Mouse (Mus musculus): Measurements from ENCODE around the gene Ifnk. TPM values are rescaled to one million over a fixed set of nuclear protein-coding genes. Genes with fewer than 3 reads are reported as not detected.

Gene Ifnk
- total RNA-seq, 2 experiments from 2014 or later, result not detected

DNA sequence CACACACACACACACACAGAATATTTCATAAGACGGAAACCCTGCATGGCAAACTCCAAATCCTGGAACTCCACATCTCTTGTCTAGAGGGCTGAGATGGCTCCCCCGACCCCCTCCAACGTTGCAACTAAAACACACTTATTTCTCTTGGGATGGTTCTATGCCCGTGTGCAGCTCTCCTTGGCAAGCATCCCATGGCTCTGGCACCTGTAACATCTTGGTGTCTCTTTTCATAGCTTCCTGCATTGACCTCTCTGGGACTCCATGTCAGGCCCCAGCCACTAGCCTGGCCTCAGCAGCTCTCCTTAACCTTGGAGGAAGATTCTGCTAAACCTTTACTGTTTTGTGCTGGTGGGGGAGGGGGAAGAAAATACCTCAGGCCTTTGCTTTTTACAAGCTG is 16.1 kb upstream of the Ifnk start:
- ATAC-seq (replicated peaks; ENCODE audit: low FRiP score, low TSS enrichment, poor library complexity, severe bottlenecking), result no peak

DNA sequence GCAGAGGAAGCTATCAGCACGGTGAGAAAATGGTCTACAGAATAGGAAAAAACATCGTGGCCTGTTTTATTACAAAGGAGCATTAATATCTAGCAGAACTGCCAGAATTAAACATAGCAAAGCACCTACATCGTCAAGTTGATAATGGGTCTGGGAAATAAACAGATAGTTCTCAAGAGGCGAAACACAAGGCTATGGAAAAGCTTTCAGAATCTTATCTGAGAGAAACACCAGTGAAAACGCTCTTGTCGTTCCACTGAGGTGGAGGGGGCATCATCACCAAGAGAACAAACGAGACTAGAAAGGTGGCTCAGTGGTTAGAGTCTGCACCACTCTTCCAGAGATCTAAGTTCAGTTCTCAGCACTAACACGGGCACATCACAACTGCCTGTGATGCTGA is 14.9 kb upstream of the Ifnk start:
- ATAC-seq (replicated peaks; ENCODE audit: low FRiP score, low TSS enrichment, poor library complexity, severe bottlenecking), result peak; percentile 77

DNA sequence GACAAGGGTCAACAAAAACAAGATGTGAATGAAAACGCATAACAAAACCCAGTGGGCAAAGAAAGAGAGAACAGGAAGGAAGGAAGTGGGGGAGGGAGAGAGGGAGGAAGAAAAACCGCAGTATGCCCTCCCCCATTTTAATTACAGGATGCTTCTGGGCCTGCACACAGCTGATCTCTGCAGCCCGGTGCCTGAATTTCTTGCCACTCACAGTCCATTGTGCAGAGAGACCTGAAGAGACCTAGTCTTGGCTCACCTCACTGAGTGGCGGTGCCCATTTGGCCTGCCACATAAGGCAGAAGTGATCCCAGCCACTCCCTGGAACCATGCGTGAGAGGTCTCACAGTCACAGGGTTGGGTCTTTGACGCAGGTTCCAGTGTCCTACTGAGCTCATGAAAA is 13.8 kb upstream of the Ifnk start:
- no peak for ATAC-seq (replicated peaks; ENCODE audit: low FRiP score, low TSS enrichment, poor library complexity, severe bottlenecking)

DNA sequence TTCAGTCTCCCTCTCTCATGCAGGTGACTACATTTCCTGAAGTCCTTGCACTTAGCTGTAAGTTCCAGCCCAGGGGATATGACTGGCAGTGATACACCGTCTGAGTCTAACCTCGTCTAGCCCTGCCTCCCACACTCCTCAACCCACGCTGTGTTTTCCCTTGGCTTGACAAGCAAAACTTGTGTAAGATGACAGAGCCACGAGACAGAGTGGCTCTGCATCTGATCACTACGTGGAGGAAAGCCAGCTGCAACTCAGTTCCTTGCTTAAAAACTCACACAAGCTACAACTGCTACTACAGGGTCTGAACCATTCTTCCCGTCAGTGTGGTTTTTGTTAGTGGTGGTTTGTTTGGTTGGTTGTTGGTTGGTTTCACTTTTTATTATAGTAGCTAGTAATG is 11.5 kb upstream of the Ifnk start:
- ATAC-seq (replicated peaks; ENCODE audit: low FRiP score, low TSS enrichment, poor library complexity, severe bottlenecking), result peak; percentile 35; the same call in 1 of the 2 replicates

DNA sequence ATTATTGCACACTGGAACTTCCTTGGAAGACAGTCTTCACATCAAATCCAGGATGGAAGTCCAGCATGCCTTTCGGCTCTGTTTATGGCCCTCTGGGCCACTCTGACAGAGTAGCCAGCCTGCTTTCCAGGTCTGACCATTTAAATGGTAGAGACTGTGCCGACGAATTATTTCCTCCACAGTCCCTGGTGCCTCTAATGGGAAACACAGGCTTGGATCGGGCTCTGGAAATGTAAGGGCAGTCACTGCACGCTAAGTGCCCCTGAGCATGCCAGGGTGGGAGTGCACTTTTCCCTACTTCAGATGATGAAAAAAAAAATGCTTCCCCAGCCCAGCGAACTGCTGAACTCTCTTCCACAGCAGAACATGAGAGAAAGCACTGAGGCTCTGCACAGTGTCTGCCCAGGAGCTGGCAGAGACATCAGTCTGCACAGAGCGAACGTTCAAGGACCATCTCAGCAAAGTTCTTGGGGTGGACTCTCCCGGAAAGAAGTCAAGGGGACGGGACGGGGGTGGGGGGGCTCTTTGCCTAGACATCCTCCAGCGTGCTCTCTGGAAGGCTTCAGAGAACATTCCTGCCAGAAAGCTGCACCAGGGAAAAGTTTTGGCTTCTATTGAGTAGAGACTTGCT is 8.3 kb upstream of the Ifnk start:
- no peak for ATAC-seq (replicated peaks; ENCODE audit: low FRiP score, low TSS enrichment, poor library complexity, severe bottlenecking)

DNA sequence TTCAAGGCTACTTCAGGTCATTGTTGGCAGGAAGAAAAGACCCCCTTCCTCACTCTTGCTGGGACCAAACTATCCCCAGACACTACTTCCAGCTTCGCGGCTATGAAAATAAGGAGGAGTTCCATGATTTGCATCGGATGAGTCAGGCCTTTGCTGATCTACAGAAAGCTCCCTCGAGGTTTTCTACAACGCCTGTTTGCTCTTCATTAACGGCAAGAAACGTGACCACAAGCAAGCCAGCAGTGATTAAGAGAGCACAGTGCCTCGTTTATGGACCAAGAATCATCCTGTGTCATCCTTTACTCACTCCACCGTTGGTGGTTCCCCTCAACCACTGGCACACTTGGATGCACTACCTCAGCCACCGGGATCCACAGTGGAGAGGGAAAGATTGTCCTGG is 6.1 kb upstream of the Ifnk start:
- no peak for ATAC-seq (replicated peaks; ENCODE audit: low FRiP score, low TSS enrichment, poor library complexity, severe bottlenecking)

DNA sequence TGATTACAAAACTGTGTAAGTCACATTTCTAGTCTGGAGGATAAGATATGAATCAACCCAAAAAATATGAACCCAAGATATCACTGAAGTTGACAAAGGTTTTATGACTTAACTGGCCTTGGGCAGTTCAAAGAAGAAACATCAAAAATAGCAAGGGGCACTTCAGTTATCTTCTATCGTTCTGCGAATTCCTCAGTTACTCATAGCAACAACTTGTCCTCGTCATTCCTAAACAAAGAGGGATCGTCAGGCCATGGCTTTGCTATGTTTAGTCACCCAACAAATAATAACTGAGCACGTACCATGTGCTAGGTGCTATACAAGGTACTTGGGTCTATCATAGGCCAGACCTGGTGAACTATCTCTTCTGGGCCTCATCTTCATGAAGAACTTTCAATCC is 5.3 kb upstream of the Ifnk start:
- ATAC-seq (replicated peaks; ENCODE audit: low FRiP score, low TSS enrichment, poor library complexity, severe bottlenecking), result no peak

DNA sequence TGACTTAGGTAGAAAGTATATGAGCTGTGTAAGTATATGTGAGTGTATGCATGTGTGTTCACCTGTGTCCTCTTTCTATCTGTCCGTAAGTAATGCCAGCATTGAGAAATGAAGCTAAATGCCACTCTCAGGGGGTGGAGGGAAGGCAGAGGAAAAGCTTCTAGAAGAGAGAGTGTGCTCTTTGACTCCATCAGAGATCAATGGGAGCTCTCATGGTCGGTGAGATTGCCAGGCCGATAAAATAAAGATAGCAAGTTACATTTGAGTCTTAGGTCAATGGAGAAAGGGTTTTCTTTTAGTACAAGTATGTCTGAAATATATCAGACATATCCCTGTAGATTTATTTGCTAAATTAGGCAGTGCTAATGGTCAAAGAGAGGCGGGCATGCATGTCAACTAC is 3.5 kb upstream of the Ifnk start:
- no peak for ATAC-seq (replicated peaks; ENCODE audit: low FRiP score, low TSS enrichment, poor library complexity, severe bottlenecking)

DNA sequence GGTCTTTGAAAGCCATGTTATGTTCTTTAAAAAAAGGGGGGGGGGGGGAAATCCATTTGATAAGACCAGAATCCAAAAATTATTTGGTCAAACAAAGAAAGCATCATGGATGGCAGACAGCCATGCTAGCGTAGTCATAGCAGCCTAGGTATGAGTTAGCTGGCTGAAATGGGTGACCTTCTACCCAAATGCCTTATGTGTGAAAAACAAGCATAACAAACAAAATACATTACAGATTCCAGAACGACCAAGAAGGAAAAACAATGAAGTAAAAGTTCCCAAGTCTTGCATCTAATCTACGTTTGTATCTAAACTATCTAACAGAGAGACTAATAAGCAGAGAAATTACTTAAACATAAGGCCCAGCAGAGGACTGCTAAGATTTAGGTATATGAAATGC is 1.1 kb upstream of the Ifnk start:
- no peak for ATAC-seq (replicated peaks; ENCODE audit: low FRiP score, low TSS enrichment, poor library complexity, severe bottlenecking)

DNA sequence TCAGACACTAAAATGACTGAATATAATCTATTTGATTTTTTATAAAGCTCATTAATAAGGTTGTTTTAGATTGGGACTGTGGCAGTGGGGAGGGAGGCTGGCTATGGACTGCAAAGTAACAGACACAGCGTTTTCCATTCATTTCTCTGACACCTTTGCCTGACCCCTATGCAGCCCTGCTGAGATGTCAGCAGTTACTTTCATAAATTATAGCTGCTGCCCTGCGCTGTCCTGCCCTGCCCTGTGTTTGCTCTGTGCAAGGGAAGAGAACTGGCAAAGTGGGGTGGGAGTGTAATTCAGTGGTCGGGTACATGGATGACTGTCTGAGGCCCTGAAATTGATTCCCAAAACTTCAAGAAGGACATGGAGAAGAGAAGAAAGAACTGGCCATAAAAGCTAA is 2.2 kb downstream of the Ifnk start:
- no peak for ATAC-seq (replicated peaks; ENCODE audit: low FRiP score, low TSS enrichment, poor library complexity, severe bottlenecking)

DNA sequence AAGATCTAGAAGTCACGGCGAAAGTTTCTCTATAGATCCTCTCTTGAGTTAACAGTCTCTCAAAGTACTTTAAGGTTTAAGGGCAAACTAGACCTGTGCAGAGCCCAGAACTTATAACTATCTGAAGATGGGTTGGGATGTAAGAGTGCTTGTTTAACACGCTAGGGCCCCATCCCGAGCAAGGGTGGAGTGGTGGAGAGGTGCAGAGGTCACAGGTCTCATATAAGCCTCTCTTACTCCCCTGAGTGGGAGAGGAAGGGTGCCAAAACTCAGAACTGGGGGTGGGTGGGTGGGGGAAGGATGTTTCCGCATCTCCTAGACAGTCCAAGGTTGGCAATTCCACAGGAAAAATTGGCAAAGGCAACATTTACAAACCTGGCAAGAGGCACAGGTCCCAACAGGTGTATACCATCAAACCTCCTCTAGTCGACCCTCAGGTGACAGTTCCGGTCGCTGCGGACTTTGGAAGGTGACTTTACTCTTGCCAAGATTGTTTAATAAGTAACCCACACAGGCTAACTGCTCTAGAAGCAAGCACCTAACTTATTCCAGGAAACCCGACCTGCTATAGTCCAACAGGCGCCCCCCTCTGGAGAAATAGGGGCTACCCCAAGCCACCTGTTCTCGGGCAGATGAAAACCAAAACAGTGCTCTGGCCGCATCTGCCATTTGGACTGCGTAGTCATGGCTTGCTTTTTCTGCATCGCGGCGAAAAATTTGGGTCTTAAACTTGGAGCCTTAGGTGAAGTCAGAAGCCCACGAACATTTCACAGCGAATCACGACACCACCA is 3.5 kb downstream of the Ifnk start:
- peak; percentile 30; the same call in 1 of the 2 replicates for ATAC-seq (replicated peaks; ENCODE audit: low FRiP score, low TSS enrichment, poor library complexity, severe bottlenecking)

DNA sequence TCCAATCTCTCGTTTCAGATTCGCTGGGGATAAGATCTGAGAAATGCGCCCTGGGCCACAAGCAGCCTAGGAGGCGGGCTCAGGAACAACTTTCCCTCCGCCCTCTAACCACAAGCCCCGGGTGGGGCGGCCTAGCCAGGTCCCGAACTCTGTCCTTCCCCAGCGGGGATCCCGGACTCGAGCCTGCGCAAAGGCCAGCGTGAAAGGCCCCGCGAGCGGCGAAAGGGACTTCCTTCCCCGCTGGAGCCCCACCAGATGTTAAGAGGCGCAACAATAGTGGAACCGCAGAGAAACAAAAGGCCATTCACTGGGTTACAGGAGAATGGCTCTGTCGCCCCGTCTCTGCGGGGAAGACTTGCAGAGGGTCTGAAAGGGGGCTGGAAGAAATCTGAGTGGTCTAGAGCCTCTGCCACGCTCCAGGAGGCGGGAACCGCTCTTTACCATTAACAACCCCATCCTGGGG is 4.3 kb downstream of the Ifnk start:
- peak; percentile 70 for ATAC-seq (replicated peaks; ENCODE audit: low FRiP score, low TSS enrichment, poor library complexity, severe bottlenecking)

DNA sequence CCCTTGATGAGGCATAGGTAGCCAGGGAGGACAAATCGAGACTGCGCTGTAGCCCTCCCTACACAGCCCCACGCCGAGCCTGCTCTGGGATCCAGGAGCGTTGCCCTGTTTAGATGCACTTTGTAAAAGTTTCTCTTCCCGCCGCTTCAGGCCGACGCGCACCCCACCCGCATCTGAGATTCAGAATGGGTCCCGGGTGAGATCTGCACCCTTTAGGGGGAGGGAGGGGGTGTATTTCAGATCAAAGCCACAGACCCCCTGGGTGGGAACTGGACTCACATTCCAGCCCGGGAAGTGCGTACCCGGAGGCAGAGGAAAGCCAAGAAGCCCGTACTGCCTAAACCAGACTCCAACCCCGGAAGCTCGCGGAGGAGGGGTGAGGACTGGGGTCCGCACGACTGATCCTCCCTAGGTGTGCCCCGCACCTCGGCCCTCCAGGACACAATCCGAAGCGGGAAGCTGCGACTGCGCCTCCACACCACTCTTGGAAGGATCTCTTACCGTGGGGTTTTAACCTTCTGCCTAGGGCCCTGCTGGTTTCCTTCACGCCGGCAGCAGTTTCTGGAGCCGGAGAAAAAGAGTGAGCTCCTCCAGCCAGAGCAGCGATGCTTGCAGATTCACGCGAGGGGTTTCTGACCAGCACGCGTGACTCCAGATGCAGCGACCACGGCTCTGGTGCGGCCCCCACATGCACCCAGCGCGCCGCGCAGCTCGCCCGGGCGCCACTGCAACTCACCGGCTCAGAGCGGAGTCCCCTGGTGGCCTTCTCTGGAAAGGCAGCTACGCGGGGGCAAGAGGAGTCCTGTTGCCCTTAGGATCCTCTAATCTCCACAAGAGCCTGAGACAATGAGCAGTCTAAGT is 5.1 kb downstream of the Ifnk start, which contains the start of gene Mob3b:
Gene Mob3b, minus strand, starts transcription at position 734 of the 861 bp plus-strand sequence.
- ATAC-seq (replicated peaks; ENCODE audit: low FRiP score, low TSS enrichment, poor library complexity, severe bottlenecking), result peak; percentile 96

DNA sequence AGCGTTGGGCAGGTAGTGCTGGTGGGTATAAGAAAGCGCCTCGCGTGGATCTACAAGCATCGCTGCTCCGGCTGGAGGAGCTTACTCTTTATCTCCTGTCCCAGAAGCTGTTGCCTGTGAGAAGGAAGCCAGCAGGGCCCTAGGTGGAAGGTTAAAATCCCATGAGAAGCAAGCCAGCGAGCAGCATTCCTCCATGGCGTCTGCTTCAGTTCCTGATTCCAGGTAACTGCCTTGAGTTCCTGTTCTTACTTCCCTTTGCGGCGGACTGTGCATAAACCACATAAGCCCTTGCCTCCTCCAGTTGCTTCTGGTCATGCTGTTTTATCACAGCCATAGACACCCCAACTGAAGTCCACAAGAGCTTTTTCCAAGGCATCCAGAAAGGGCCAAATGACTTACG is 6.0 kb downstream of the Ifnk start:
- no peak for ATAC-seq (replicated peaks; ENCODE audit: low FRiP score, low TSS enrichment, poor library complexity, severe bottlenecking)

DNA sequence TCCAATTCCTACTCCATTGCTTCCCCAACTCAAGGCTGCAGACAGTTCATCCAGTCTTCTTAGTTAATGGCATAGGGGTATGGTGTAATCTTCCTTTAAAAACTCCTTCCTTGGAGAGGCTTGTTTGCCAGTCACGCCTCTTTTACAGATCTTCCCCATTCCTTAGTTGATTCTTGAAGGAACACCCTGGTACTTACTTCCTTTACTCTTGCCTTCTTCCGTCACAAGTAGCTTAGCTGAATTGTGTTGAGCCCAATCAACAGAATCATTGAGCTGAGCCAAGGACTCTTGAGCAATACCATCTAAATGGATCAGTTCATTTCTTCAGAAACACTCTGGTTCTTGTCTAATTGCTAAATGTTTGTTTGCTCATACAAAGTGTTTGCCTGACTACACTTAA is 13.4 kb downstream of the Ifnk start:
- ATAC-seq (replicated peaks; ENCODE audit: low FRiP score, low TSS enrichment, poor library complexity, severe bottlenecking), result no peak

DNA sequence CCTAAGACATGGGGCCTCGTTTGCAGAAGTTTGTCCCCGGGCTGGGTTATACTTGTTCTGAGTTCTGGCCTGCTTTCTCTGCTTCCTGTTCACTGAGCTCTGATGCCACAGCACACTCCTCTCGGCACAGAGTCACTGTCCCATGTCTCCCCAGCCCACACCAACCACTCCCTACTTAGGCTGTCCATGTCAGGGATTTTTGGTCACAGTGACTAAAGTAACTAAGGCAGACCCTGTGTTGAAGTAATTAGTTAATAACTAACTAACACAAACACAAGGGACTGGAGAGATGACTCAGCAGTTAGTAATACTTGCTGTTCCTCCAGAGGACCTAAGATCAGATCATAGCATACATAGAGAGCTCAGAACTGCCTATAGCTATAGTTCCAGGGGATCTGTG is 14.1 kb downstream of the Ifnk start:
- peak; percentile 53; the same call in 1 of the 2 replicates for ATAC-seq (replicated peaks; ENCODE audit: low FRiP score, low TSS enrichment, poor library complexity, severe bottlenecking)

DNA sequence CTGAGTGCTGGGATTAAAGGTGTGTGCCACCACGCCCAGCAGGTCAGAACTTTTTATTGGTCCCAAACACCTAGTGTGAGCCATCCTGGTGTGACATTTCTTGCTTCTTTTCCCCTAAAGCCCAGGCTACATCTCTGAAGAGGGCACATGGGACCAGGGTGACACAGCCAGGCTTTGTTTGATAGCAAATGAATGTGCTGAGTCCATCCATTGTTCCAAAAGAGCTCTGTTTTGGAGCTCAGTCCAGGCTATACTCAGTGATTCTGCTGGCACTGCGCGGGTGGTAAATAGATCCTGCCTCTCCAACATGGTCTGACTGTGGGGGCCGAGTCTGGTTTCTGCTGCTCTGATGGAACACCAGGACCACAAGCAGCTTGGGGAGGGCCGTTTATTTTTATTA is 16.0 kb downstream of the Ifnk start:
- no peak for ATAC-seq (replicated peaks; ENCODE audit: low FRiP score, low TSS enrichment, poor library complexity, severe bottlenecking)

DNA sequence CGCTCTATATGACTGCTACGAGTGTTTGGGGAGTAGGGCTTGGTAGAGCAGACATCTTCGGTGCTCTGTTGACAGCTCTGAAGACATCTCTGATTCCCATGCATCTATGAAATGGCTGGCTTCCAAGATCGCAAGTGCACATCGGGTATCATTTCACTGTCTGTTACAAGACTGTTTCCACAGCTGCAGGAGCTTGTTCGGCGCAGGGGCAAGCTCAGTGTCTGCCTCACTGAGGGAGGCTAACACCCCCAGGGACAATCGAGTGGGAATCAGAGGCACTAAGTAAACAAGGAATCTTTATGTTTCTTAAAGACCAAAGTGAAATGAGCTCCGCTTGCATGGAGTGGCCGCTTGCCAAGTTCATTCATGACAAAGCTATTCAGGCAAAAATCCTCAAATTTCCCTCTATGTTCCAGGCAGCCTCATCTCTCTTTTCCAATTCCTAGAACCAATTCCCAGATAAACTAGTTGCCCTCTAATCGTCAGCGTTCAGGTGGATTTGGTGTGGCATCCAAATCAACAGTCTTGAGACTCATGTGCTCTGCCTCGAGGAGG is 17.8 kb downstream of the Ifnk start:
- ATAC-seq (replicated peaks; ENCODE audit: low FRiP score, low TSS enrichment, poor library complexity, severe bottlenecking), result no peak

DNA sequence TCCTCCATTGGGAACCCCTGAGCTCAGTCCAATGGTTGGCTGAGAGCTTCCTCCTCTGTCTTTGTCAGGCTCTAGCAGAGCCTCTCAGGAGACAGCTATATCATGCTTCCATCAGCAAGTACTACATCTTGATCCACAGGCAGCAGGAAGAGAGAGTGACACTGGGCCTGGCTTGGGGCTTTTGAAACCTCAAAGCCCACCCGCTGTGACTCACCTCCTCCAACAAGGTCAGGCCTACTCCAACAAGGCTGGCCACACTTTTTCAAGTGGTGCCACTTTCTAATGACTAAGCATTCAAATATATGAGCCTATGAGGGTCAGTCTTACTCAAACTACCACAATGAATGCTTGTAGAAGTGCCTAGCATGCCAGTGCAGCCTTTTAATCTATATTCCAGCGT is 20.6 kb downstream of the Ifnk start:
- ATAC-seq (replicated peaks; ENCODE audit: low FRiP score, low TSS enrichment, poor library complexity, severe bottlenecking), result no peak

DNA sequence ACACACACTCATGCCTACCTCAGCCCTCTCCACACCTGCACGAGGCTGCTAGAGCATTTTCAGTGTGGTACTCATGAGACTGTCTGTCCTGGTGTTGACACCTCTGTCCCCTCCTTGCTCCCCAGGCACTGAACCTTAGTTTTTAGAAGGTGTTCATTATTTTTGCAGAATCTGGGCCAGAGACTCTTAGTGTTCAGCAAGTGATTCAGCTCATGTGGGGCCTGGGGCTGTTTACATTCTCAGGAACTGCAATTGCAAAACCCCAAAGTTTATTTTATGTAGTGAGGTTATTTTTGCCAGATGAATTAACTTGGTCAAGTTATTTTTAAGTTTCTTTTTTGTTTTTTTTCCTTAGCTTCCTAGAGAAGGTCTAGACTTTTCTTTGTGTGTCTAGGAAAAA is 21.7 kb downstream of the Ifnk start:
- ATAC-seq (replicated peaks; ENCODE audit: low FRiP score, low TSS enrichment, poor library complexity, severe bottlenecking), result no peak
